Mouse (Mus musculus) megakaryocyte, adult 5-6 weeks (primary cell): Measurements from ENCODE around the gene Ppfia3. TPM values are rescaled to one million over a fixed set of nuclear protein-coding genes. Genes with fewer than 3 reads are reported as not detected.
A peak's percentile ranks its signal among the peaks of the same experiment; 100 is the strongest.

Experiments used
- ATAC-seq: 2 replicates; pipeline ENCODE4 v1.8.0; 2016; ENCODE audit warnings: mild to moderate bottlenecking, inconsistent platforms; ENCODE audit not compliant: poor library complexity, severe bottlenecking
- total RNA-seq, 2 experiments: library from RNA; stranded (forward) in 1 of 2; stranded (reverse) in 1 of 2; fragments of 153-499, 151-499 nt in 1 of 2; fragments of 221-1000, 200-1000 nt in 1 of 2; gene quantifications; 2 replicates each; pipeline versions ENCODE4 v1.2.3 to v1.2.4; 2015 to 2017

The Ppfia3 gene
- total RNA-seq, 2 experiments from 2014 or later, result not detected

GRCm38 (mm10) chr7:45315182-45315701 lies 51.6 kb downstream of the Ppfia3 start:
- no peak for ATAC-seq

- ATAC-seq, result no peak
These were observed 53.3 kb downstream of the Ppfia3 start for GRCm38 (mm10) chr7:45313495-45313894.

DNA sequence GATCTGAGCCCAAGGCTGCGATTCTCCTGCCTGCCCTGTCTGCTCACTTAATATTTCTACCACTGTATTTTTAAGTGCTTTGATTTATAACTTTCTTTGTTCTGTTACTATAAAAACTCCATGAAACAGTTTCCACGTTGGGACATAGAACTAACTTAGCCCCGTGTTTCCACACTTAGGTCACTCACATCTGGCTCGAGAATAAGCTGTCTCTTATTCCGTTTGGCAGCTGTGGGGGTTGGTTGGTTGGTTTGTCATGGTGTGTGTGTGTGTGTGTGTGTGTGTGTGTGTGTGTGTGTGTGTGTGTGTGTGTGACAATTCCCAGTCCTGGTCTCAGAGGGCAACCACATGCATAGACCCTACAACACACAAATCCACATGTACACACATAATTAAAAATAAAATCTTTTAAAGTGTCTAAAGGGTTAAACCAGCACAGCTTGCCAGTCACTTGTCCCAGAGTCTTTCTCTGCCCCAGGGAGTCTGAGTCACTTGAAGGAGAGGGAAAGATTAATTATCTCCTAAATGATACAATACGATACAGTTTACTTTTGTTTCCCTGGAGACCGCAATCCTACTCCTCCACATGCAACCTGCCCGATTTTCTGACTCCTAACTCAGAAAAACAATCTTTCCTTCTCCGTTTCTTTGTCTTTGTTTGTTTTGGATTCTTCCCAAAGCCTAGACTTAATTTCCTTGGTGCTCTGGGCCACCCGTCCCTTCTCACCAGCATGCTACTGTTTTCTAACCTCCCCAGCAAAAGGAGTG lies 53.9 kb downstream of the Ppfia3 start:
- no peak for ATAC-seq

GRCm38 (mm10) chr7:45312023-45312422 lies 54.8 kb downstream of the Ppfia3 start:
- ATAC-seq, result no peak

DNA sequence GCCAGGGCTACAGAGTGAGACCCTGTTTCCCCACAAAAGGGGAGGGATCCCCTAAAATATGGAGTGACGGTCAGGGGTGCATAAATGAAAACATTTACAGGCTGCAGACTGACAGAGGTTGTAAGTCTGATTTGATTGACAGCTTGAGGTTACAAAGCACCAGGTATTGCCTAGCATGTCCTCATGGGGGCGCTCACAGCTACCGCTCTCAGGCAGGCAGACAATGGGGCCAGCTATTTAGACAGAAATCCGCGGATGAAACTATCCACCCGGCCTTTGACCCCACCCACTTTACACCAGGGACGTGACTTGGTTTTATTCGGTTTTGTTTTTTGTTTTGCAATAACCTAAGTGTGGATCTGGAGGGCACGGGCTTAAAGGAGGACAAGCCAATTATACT lies 57.4 kb downstream of the Ppfia3 start:
- ATAC-seq, result peak; percentile 38; the same call in 1 of the 2 replicates

- ATAC-seq, result peak; percentile 39; the same call in 1 of the 2 replicates
These were observed 58.1 kb downstream of the Ppfia3 start for GRCm38 (mm10) chr7:45308551-45309240.

DNA sequence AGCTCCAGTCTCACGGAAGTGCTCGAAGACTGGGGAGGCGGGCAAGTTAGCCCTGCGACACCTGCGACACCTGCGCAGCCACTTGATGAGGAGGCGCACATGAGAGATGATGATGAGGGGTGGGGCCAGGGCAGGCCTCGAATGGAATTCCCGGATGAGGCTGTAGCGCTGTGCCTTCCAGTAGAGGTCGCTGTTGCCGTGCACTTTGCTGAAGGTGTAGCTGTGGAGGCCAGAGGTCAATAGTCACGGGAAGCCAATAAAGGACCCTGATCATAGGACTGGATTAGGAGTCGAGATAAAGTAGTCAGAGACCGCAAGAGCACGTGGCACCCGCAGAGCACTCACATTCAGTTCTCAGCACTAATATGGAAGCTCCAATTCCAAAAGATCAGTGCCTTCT lies 61.5 kb downstream of the Ppfia3 start:
- ATAC-seq, result peak; percentile 53; the same call in 1 of the 2 replicates

DNA sequence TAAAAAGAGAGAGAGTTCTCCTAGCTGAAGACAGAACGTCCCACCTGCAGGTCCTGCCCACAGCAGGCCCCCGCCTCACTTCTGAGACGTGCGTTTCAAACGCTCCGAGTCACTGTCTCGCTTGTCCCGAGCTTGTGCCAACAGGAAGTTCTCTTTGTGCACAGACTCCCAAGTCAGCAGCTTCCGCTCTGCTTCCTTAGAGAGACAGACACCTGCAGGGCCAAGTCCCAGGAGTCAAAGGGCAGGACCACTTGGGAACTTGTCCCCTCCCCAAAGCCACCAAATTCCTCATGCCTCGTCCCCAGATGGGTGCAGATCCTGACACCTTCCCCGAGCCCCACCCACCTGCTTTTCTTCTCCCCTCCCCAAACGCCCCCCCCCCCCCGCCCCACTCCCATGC lies 62.0 kb downstream of the Ppfia3 start:
- no peak for ATAC-seq

GRCm38 (mm10) chr7:45302626-45303025 lies 64.2 kb downstream of the Ppfia3 start:
- no peak for ATAC-seq

DNA sequence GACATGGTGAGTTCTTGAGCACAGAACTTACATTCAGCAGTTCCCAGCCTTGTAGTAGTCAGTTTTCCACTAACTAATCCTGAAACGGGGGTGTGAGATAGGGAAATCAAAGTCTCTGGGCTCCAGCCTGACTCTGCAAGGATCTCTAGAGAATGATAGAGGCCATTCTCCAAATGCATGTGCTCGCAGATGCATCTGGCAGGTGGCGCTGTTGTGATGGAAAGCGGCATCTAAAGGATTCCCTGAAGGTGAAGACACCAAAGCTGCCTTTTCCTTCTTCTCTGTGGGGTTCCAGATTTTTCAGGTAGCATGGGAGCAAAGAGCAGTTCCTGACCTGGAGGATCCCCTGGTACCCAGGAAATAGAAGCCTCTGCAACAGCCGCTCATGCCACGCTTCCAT lies 66.5 kb downstream of the Ppfia3 start:
- no peak for ATAC-seq

- peak; percentile 95 for ATAC-seq
These were observed 67.1 kb downstream of the Ppfia3 start for GRCm38 (mm10) chr7:45299752-45300151.

GRCm38 (mm10) chr7:45297563-45297962 lies 69.3 kb downstream of the Ppfia3 start:
- ATAC-seq, result no peak

GRCm38 (mm10) chr7:45296626-45297025 lies 70.2 kb downstream of the Ppfia3 start:
- no peak for ATAC-seq

Other genes starting within 250 kb of the Ppfia3 start
Only the 30 nearest of the 35 such genes appear.
- gene Pih1d1, start 212.7 kb downstream of the Ppfia3 start, total RNA-seq (2015), result 131 and 132 TPM in 2 replicates
- gene Pih1d1, start 212.7 kb downstream of the Ppfia3 start, total RNA-seq (2017), result 43.9 and 51.4 TPM in 2 replicates
- 68.0 and 72.0 TPM in 2 replicates for gene Aldh16a1, start 212.4 kb downstream of the Ppfia3 start, total RNA-seq (2015)
- gene Aldh16a1, start 212.4 kb downstream of the Ppfia3 start, total RNA-seq (2017), result 26.9 and 33.7 TPM in 2 replicates
- gene Slc17a7, start 203.1 kb downstream of the Ppfia3 start, total RNA-seq (2015), result 0.18 TPM in 1 of 2 replicates, not detected in the other
- not detected in 2 replicates for gene Slc17a7, start 203.1 kb downstream of the Ppfia3 start, total RNA-seq (2017)
- not detected in 2 replicates for gene Gfy, start 187.4 kb downstream of the Ppfia3 start, total RNA-seq (2015)
- gene Gfy, start 187.4 kb downstream of the Ppfia3 start, total RNA-seq (2017), result not detected in 2 replicates
- gene Pth2, start 186.0 kb downstream of the Ppfia3 start, total RNA-seq (2015), result not detected in 2 replicates
- gene Pth2, start 186.0 kb downstream of the Ppfia3 start, total RNA-seq (2017), result not detected in 2 replicates
- gene Ccdc155, start 162.1 kb downstream of the Ppfia3 start, total RNA-seq (2015), result not detected in 2 replicates
- gene Ccdc155, start 162.1 kb downstream of the Ppfia3 start, total RNA-seq (2017), result not detected in 2 replicates
- 1.0 and 1.6 TPM in 2 replicates for gene Dkkl1, start 154.9 kb downstream of the Ppfia3 start, total RNA-seq (2015)
- 1.1 and 5.0 TPM in 2 replicates for gene Dkkl1, start 154.9 kb downstream of the Ppfia3 start, total RNA-seq (2017)
- gene Tead2, start 151.3 kb downstream of the Ppfia3 start, total RNA-seq (2015), result 0.07 TPM in 1 of 2 replicates, not detected in the other
- gene Tead2, start 151.3 kb downstream of the Ppfia3 start, total RNA-seq (2017), result not detected in 2 replicates
- gene Cd37, start 127.9 kb downstream of the Ppfia3 start, total RNA-seq (2015), result 105 and 111 TPM in 2 replicates
- gene Cd37, start 127.9 kb downstream of the Ppfia3 start, total RNA-seq (2017), result 67.9 and 74.9 TPM in 2 replicates
- not detected in 2 replicates for gene Slc6a16, start 125.9 kb downstream of the Ppfia3 start, total RNA-seq (2015)
- gene Slc6a16, start 125.9 kb downstream of the Ppfia3 start, total RNA-seq (2017), result not detected in 2 replicates
- gene Slc6a21, start 89.5 kb downstream of the Ppfia3 start, total RNA-seq (2015), result 0.27 and 0.78 TPM in 2 replicates
- not detected in 2 replicates for gene Slc6a21, start 89.5 kb downstream of the Ppfia3 start, total RNA-seq (2017)
- gene Trpm4, start 33.2 kb downstream of the Ppfia3 start, total RNA-seq (2015), result 3.2 and 4.7 TPM in 2 replicates
- 4.8 and 5.4 TPM in 2 replicates for gene Trpm4, start 33.2 kb downstream of the Ppfia3 start, total RNA-seq (2017)
- not detected in 2 replicates for gene Hrc, start 31.7 kb downstream of the Ppfia3 start, total RNA-seq (2015)
- gene Hrc, start 31.7 kb downstream of the Ppfia3 start, total RNA-seq (2017), result 0.07 TPM in 1 of 2 replicates, not detected in the other
- 0.71 TPM in 1 of 2 replicates, not detected in the other for gene Lin7b, start 3.6 kb upstream of the Ppfia3 start, total RNA-seq (2015)
- not detected in 2 replicates for gene Lin7b, start 3.6 kb upstream of the Ppfia3 start, total RNA-seq (2017)
- 69.6 and 94.3 TPM in 2 replicates for gene Snrnp70, start 28.7 kb upstream of the Ppfia3 start, total RNA-seq (2015)
- gene Snrnp70, start 28.7 kb upstream of the Ppfia3 start, total RNA-seq (2017), result 261 and 320 TPM in 2 replicates
- not detected in 2 replicates for gene Kcna7, start 38.6 kb upstream of the Ppfia3 start, total RNA-seq (2015)
- gene Kcna7, start 38.6 kb upstream of the Ppfia3 start, total RNA-seq (2017), result not detected in 2 replicates
- gene Ntf5, start 46.7 kb upstream of the Ppfia3 start, total RNA-seq (2015), result not detected in 2 replicates
- gene Ntf5, start 46.7 kb upstream of the Ppfia3 start, total RNA-seq (2017), result not detected in 2 replicates
- gene Lhb, start 53.8 kb upstream of the Ppfia3 start, total RNA-seq (2015), result not detected in 2 replicates
- gene Lhb, start 53.8 kb upstream of the Ppfia3 start, total RNA-seq (2017), result not detected in 2 replicates
- gene Gys1, start 67.8 kb upstream of the Ppfia3 start, total RNA-seq (2015), result 9.8 and 10.6 TPM in 2 replicates
- gene Gys1, start 67.8 kb upstream of the Ppfia3 start, total RNA-seq (2017), result 7.2 and 8.8 TPM in 2 replicates
- gene Ruvbl2, start 71.1 kb upstream of the Ppfia3 start, total RNA-seq (2015), result 48.6 and 51.6 TPM in 2 replicates
- 52.9 and 60.2 TPM in 2 replicates for gene Ruvbl2, start 71.1 kb upstream of the Ppfia3 start, total RNA-seq (2017)
- 2,869 and 3,213 TPM in 2 replicates for gene Ftl1, start 92.9 kb upstream of the Ppfia3 start, total RNA-seq (2015)
- gene Ftl1, start 92.9 kb upstream of the Ppfia3 start, total RNA-seq (2017), result 1,589 and 1,786 TPM in 2 replicates
- gene Bax, start 99.9 kb upstream of the Ppfia3 start, total RNA-seq (2015), result 24.6 and 25.0 TPM in 2 replicates
- 31.8 and 37.4 TPM in 2 replicates for gene Bax, start 99.9 kb upstream of the Ppfia3 start, total RNA-seq (2017)
- gene Tulp2, start 114.9 kb upstream of the Ppfia3 start, total RNA-seq (2015), result not detected in 2 replicates
- gene Tulp2, start 114.9 kb upstream of the Ppfia3 start, total RNA-seq (2017), result not detected in 2 replicates
- not detected in 2 replicates for gene Gm45808, start 119.8 kb upstream of the Ppfia3 start, total RNA-seq (2015)
- gene Gm45808, start 119.8 kb upstream of the Ppfia3 start, total RNA-seq (2017), result 0.61 TPM in 1 of 2 replicates, not detected in the other
- gene Dhdh, start 121.8 kb upstream of the Ppfia3 start, total RNA-seq (2015), result 15.5 and 18.3 TPM in 2 replicates
- gene Dhdh, start 121.8 kb upstream of the Ppfia3 start, total RNA-seq (2017), result 14.2 and 16.0 TPM in 2 replicates
- 54.9 and 59.1 TPM in 2 replicates for gene Nucb1, start 143.4 kb upstream of the Ppfia3 start, total RNA-seq (2015)
- gene Nucb1, start 143.4 kb upstream of the Ppfia3 start, total RNA-seq (2017), result 178 and 199 TPM in 2 replicates
- 29.2 and 39.1 TPM in 2 replicates for gene Ppp1r15a, start 159.2 kb upstream of the Ppfia3 start, total RNA-seq (2015)
- gene Ppp1r15a, start 159.2 kb upstream of the Ppfia3 start, total RNA-seq (2017), result 50.0 and 64.7 TPM in 2 replicates
- gene Plekha4, start 159.3 kb upstream of the Ppfia3 start, total RNA-seq (2015), result not detected in 2 replicates
- gene Plekha4, start 159.3 kb upstream of the Ppfia3 start, total RNA-seq (2017), result 0.24 TPM in 1 of 2 replicates, not detected in the other
- 0.25 TPM in 1 of 2 replicates, not detected in the other for gene Hsd17b14, start 187.9 kb upstream of the Ppfia3 start, total RNA-seq (2015)
- not detected in 2 replicates for gene Hsd17b14, start 187.9 kb upstream of the Ppfia3 start, total RNA-seq (2017)
- gene Bcat2, start 203.1 kb upstream of the Ppfia3 start, total RNA-seq (2015), result 24.6 and 26.6 TPM in 2 replicates
- gene Bcat2, start 203.1 kb upstream of the Ppfia3 start, total RNA-seq (2017), result 16.7 and 24.1 TPM in 2 replicates